Mouse (Mus musculus): Measurements from ENCODE around the gene Hsd17b14. TPM values are rescaled to one million over a fixed set of nuclear protein-coding genes. Genes with fewer than 3 reads are reported as not detected.
A peak's percentile ranks its signal among the peaks of the same experiment; 100 is the strongest.

Gene Hsd17b14
- polyA plus RNA-seq, 1 experiment: 0.37 TPM

DNA sequence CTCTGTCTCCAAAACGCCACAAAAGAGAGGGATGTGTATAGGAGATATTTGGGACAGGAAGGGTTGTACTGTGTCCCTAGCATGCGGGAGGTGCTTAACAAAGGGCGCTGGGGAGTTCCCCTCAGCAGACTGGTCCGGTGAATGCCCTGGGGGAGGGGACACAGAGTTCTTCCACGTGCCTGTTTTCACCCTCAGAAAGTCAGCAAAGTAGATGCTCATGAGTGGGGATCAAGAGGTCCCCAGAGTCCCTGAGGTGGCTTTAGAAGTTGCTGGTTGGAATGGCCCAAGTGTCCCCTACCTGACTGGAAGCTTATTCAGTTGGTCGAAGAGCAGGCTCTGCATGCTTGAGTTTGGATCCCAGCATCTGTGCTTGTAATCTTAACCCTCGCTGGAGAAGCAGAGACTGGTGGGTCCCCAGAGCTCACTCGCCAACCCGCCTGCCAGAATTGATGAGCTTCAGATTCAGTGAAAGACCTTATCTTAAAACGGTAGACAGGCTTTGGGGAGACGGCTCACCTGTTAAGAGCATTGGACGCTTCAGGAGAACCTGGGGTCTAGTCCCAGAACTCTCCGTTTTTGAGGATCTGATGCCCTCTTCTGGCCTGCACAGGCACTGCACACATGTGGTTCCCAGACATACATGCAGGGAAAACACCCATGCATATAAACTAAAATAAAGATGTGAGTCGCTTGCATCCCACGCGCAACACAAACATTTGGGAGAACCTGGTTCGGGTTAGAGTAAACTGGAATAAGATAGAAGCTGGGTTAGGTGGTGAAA is 6.3 kb downstream of the Hsd17b14 start:
- Histone ChIP-seq H3K27ac (ENCODE audit: control insufficient read depth, insufficient read depth, low read depth, low read length) (no peak overlapping the region), H3K36me3 (ENCODE audit: control insufficient read depth, insufficient read depth, low read length) (no peaks in the 10 kb centered on the region), H3K4me1 (ENCODE audit: control insufficient read depth, insufficient read depth, low read length) (peaks cover 8% of the 10 kb centered on the region), H3K4me3 (ENCODE audit: control insufficient read depth, low read depth, low read length) (no peak overlapping the region), H3K27me3 (ENCODE audit: control insufficient read depth, insufficient read depth, low read length) (no peaks in the 10 kb centered on the region)
- TF ChIP-seq CTCF (IDR thresholded peaks at IDR 0.05; ENCODE audit: control insufficient read depth, insufficient read depth, insufficient replicate concordance, low read depth, low read length) (peak; percentile 73), POLR2A (IDR thresholded peaks at IDR 0.05; ENCODE audit: control insufficient read depth, low read depth, low read length) (no peak)

DNA sequence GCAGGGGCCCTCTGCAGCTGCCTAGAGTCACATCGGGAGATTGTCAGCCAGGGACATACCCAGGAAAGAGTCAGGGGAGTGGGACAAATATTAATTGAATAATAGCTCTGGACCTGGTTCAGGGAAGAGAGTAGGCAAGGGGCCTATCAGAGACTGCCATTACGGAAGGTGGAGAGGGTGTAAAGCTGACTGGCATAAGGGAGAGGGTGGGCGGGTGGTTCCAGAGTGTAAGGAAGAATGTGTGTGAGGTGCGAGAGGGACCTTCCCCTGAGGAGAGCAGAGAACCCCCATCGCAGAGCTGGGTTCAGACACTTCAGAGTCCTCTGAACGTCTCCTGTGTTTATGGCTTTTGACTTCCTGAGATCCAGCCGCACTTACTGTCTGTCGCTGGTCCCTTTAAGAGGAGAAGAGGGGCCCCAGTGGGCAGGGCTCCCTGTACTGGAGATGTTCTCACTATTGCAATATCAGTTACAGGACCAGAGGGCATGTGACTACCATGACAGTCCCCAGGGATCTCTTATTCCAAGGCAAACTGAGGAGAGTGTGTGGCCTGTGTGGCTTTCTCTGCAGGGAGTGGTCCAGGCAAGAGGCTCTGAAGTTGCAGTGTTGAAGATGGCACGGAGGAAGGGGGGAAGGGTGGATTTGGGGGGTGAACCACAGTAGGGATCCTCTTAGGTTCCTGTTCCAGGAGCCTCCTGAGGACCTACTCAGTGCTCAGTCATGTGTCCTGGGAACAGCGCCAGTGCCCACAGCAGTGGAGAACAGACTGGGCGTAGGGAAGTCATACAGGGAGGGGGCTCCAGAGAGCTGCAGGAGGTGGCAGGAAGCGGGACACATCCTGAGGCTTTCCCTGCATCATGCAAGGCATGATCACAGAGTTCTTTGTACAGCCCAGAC is 7.2 kb downstream of the Hsd17b14 start:
- H3K4me1 ChIP-seq (ENCODE audit: control insufficient read depth, insufficient read depth, low read length): peaks cover 8% of the 10 kb centered on the region
- TF ChIP-seq POLR2A (IDR thresholded peaks at IDR 0.05; ENCODE audit: control insufficient read depth, low read depth, low read length) (no peak), CTCF (IDR thresholded peaks at IDR 0.05; ENCODE audit: control insufficient read depth, insufficient read depth, insufficient replicate concordance, low read depth, low read length) (no peak)
- no peak overlapping the region for H3K27ac ChIP-seq (ENCODE audit: control insufficient read depth, insufficient read depth, low read depth, low read length)
- no peaks in the 10 kb centered on the region for H3K27me3 ChIP-seq (ENCODE audit: control insufficient read depth, insufficient read depth, low read length)
- H3K36me3 ChIP-seq (ENCODE audit: control insufficient read depth, insufficient read depth, low read length): no peaks in the 10 kb centered on the region
- no peak overlapping the region for H3K4me3 ChIP-seq (ENCODE audit: control insufficient read depth, low read depth, low read length)

DNA sequence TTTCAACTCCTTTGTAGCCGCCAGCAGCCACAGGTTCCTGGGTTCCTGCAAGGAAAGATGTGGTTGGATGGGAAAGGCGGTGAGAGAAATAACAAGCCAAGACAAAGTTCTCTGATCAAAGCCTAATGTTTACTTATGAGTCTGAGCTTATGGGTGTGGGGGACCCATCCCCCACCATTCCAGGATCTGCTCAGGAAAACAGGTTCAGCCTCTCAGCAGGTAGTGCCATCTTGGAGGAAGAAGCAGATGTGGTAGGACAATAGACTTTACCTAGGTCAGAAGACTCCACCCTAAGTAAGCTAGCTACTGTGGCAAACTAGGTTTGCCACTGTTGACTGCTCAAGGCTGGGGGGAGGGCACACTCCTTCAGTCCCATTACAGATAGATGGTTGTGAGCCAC is 10.1 kb downstream of the Hsd17b14 start:
- no peaks in the 10 kb centered on the region for H3K27me3 ChIP-seq (ENCODE audit: control insufficient read depth, insufficient read depth, low read length)
- TF ChIP-seq POLR2A (IDR thresholded peaks at IDR 0.05; ENCODE audit: control insufficient read depth, low read depth, low read length) (no peak), CTCF (IDR thresholded peaks at IDR 0.05; ENCODE audit: control insufficient read depth, insufficient read depth, insufficient replicate concordance, low read depth, low read length) (no peak)
- H3K36me3 ChIP-seq (ENCODE audit: control insufficient read depth, insufficient read depth, low read length): no peaks in the 10 kb centered on the region
- H3K4me1 ChIP-seq (ENCODE audit: control insufficient read depth, insufficient read depth, low read length): peaks cover 17% of the 10 kb centered on the region
- H3K4me3 ChIP-seq (ENCODE audit: control insufficient read depth, low read depth, low read length): no peak overlapping the region
- no peak overlapping the region for H3K27ac ChIP-seq (ENCODE audit: control insufficient read depth, insufficient read depth, low read depth, low read length)

DNA sequence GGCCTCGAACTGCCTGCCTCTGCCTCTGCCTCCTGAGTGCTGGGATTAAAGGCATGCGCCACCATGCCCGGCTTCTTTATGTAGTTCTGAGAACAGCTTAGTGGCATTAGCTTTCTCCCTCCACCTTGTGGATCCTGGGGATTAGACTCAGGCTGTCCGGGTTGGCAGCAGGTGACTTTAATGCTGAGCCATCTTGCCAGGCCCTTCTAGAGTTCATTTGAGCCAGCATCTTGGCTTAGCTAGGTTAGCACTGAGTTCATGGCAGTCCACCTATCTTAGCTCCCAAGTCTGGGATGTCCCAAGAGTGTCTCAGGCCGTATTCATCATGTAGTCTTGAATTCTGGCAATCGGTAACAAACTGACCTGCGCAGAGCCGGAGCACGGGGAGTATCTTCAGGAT is 10.8 kb downstream of the Hsd17b14 start:
- no peaks in the 10 kb centered on the region for H3K36me3 ChIP-seq (ENCODE audit: control insufficient read depth, insufficient read depth, low read length)
- H3K4me1 ChIP-seq (ENCODE audit: control insufficient read depth, insufficient read depth, low read length): peaks cover 19% of the 10 kb centered on the region
- H3K27me3 ChIP-seq (ENCODE audit: control insufficient read depth, insufficient read depth, low read length): no peaks in the 10 kb centered on the region
- TF ChIP-seq POLR2A (IDR thresholded peaks at IDR 0.05; ENCODE audit: control insufficient read depth, low read depth, low read length) (no peak), CTCF (IDR thresholded peaks at IDR 0.05; ENCODE audit: control insufficient read depth, insufficient read depth, insufficient replicate concordance, low read depth, low read length) (no peak)
- H3K4me3 ChIP-seq (ENCODE audit: control insufficient read depth, low read depth, low read length): no peak overlapping the region
- H3K27ac ChIP-seq (ENCODE audit: control insufficient read depth, insufficient read depth, low read depth, low read length): no peak overlapping the region

- H3K4me3 ChIP-seq (ENCODE audit: control insufficient read depth, low read depth, low read length): no peak overlapping the region
- no peaks in the 10 kb centered on the region for H3K27me3 ChIP-seq (ENCODE audit: control insufficient read depth, insufficient read depth, low read length)
- TF ChIP-seq POLR2A (IDR thresholded peaks at IDR 0.05; ENCODE audit: control insufficient read depth, low read depth, low read length) (no peak), CTCF (IDR thresholded peaks at IDR 0.05; ENCODE audit: control insufficient read depth, insufficient read depth, insufficient replicate concordance, low read depth, low read length) (no peak)
- H3K4me1 ChIP-seq (ENCODE audit: control insufficient read depth, insufficient read depth, low read length): peaks cover 15% of the 10 kb centered on the region
- peak overlapping the region; percentile 87; the same call in 1 of the 2 replicates for H3K27ac ChIP-seq (ENCODE audit: control insufficient read depth, insufficient read depth, low read depth, low read length)
- H3K36me3 ChIP-seq (ENCODE audit: control insufficient read depth, insufficient read depth, low read length): no peaks in the 10 kb centered on the region
Observed at GRCm38 (mm10) chr7:45567112-45567779, 12.6 kb downstream of the Hsd17b14 start.

DNA sequence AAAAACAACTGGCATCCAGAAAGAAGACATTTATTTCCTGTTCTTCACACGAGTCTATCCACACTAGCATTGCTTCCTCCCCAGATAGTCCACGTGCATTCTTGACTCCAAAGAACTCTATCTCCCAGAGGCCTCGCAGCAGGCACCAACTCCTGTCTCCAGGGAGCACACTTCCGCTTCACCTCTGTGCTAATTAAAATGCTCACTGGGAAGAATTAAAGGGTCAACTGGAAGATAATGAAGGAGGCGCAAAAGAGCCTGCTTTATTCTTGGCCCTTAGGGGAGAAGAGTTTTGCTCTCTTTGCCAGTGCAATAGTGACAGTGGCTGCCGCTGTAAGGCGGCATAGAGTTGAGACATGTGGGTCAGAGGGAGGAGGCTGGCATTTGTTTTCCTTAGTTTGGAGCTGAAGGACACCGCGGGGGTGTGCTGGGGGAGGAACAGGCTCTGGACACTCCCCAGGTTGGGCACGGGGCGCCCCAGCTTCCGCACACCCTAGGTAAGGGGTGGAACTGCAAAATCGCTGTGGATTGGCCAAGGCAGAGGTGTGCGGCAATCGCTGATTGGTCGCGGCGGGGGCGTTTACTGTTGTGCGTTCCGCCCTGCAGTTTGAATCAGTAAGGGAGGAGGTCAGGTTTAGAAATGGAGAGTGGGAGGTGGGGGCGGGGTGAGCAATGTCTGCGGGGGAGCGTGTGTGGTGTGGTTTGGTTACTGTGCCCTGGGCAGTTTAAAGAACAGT is 13.3 kb downstream of the Hsd17b14 start:
- Histone ChIP-seq H3K27ac (ENCODE audit: control insufficient read depth, insufficient read depth, low read depth, low read length) (peak overlapping the region; percentile 87), H3K36me3 (ENCODE audit: control insufficient read depth, insufficient read depth, low read length) (no peaks in the 10 kb centered on the region), H3K4me1 (ENCODE audit: control insufficient read depth, insufficient read depth, low read length) (peaks cover 15% of the 10 kb centered on the region), H3K27me3 (ENCODE audit: control insufficient read depth, insufficient read depth, low read length) (no peaks in the 10 kb centered on the region), H3K4me3 (ENCODE audit: control insufficient read depth, low read depth, low read length) (no peak overlapping the region)
- TF ChIP-seq POLR2A (IDR thresholded peaks at IDR 0.05; ENCODE audit: control insufficient read depth, low read depth, low read length): no peak

All from testis, adult 2 months (tissue).